Mouse (Mus musculus) E14TG2a.4 (cell line): ENCODE measurements at regions not wholly inside any gene's neighbourhood (a gene's known extent, or its start where the extent isn't known, plus 50 kb on each side); places are given as distances from the start of the nearest gene placed in this dataset.

Experiments
- CTCF ChIP-seq: conservative IDR thresholded peaks from 2 replicates; pipeline ENCODE4 v1.5.1; 2014; ENCODE audit warnings: low read length
- NANOG ChIP-seq: IDR thresholded peaks from 2 replicates; pipeline ENCODE4 v1.6.1; 2014; ENCODE audit warnings: borderline replicate concordance, low read length, mixed read lengths
- POU5F1 ChIP-seq: IDR thresholded peaks from 2 replicates; pipeline ENCODE4 v1.6.1; 2014; ENCODE audit warnings: low read length, borderline replicate concordance

DNA sequence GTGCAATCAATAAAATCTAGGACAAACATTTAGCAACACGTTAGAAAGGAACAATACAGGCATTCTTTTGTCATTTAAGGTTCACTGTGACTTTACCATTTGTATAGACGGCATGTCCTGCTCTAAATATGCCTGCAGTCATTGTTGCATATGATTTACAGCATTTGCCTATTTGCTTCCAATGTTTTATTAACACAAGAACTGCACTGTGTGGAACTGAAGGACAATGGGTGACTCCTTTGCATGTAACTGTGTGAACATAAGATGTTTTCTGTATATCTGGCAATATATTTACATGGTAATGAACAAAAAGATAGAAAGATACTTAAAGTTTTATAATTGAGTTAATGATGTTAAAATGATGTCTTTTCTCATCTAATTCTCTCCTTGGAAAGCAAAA, 57.1 kb downstream of the Pou4f1 start:
- TF ChIP-seq CTCF (no peak), POU5F1 (no peak), NANOG (no peak)
